Mouse (Mus musculus): ENCODE results near the gene Rnf167. TPM values are rescaled to one million over a fixed set of nuclear protein-coding genes. Genes with fewer than 3 reads are reported as not detected.

Rnf167 gene
- polyA plus RNA-seq, 1 experiment from 2014 or later, result 114 TPM

GRCm38 (mm10) chr11:70664741-70665140 is 17.7 kb downstream of the Rnf167 start:
- Histone ChIP-seq H3K4me2 (no peak overlapping the region), H3K9ac (ENCODE audit: low read depth, low read length) (no peak overlapping the region), H3K4me3 (ENCODE audit: low read depth, low read length) (no peak overlapping the region), H3K4me1 (replicated peaks; ENCODE audit: control insufficient read depth, insufficient read depth, low read length) (peaks cover 10% of the 10 kb centered on the region), H3K27me3 (replicated peaks; ENCODE audit: control insufficient read depth, insufficient read depth, low read length) (no peaks in the 10 kb centered on the region), H3K9me3 (ENCODE audit: control insufficient read depth, low read length) (no peaks in the 10 kb centered on the region), H3K27ac (ENCODE audit: low read depth, low read length) (no peak overlapping the region), H3K36me3 (ENCODE audit: control insufficient read depth, insufficient read depth, low read length) (peaks cover 28% of the 10 kb centered on the region)
- no peak for ATAC-seq (replicated peaks; ENCODE audit: low FRiP score)
- DNase-seq (ENCODE audit: low spot score), result no peak
- WGBS, result 89% methylated on average over 9 of the region's 9 CpGs

GRCm38 (mm10) chr11:70666687-70667086 is 19.7 kb downstream of the Rnf167 start:
- WGBS, result 95% methylated on average over 8 of the region's 8 CpGs
- H3K9ac ChIP-seq (ENCODE audit: low read depth, low read length), result no peak overlapping the region
- H3K9me3 ChIP-seq (ENCODE audit: control insufficient read depth, low read length), result no peaks in the 10 kb centered on the region
- no peaks in the 10 kb centered on the region for H3K27me3 ChIP-seq (replicated peaks; ENCODE audit: control insufficient read depth, insufficient read depth, low read length)
- peaks cover 28% of the 10 kb centered on the region for H3K36me3 ChIP-seq (ENCODE audit: control insufficient read depth, insufficient read depth, low read length)
- peaks cover 20% of the 10 kb centered on the region for H3K4me1 ChIP-seq (replicated peaks; ENCODE audit: control insufficient read depth, insufficient read depth, low read length)
- DNase-seq (ENCODE audit: low spot score), result no peak
- ATAC-seq (replicated peaks; ENCODE audit: low FRiP score), result no peak
- H3K4me2 ChIP-seq, result no peak overlapping the region
- no peak overlapping the region for H3K4me3 ChIP-seq (ENCODE audit: low read depth, low read length)
- no peak overlapping the region for H3K27ac ChIP-seq (ENCODE audit: low read depth, low read length)

- H3K27me3 ChIP-seq (replicated peaks; ENCODE audit: control insufficient read depth, insufficient read depth, low read length), result no peaks in the 10 kb centered on the region
- peaks cover 25% of the 10 kb centered on the region for H3K36me3 ChIP-seq (ENCODE audit: control insufficient read depth, insufficient read depth, low read length)
- DNase-seq (ENCODE audit: low spot score), result no peak
- peaks cover 22% of the 10 kb centered on the region for H3K4me1 ChIP-seq (replicated peaks; ENCODE audit: control insufficient read depth, insufficient read depth, low read length)
- ATAC-seq (replicated peaks; ENCODE audit: low FRiP score), result no peak
- H3K4me3 ChIP-seq (ENCODE audit: low read depth, low read length), result peak overlapping the region; percentile 66
- WGBS, result 65% methylated on average over 14 of the region's 14 CpGs
- H3K27ac ChIP-seq (ENCODE audit: low read depth, low read length), result peak overlapping the region; percentile 89
- H3K9me3 ChIP-seq (ENCODE audit: control insufficient read depth, low read length), result no peaks in the 10 kb centered on the region
- peak overlapping the region; percentile 72 for H3K9ac ChIP-seq (ENCODE audit: low read depth, low read length)
- H3K4me2 ChIP-seq, result peak overlapping the region; percentile 84
Observed at GRCm38 (mm10) chr11:70667271-70668150, 20.5 kb downstream of the Rnf167 start.

GRCm38 (mm10) chr11:70668335-70668770 is 21.3 kb downstream of the Rnf167 start:
- H3K9me3 ChIP-seq (ENCODE audit: control insufficient read depth, low read length), result no peaks in the 10 kb centered on the region
- H3K27me3 ChIP-seq (replicated peaks; ENCODE audit: control insufficient read depth, insufficient read depth, low read length), result no peaks in the 10 kb centered on the region
- peak; percentile 76 for DNase-seq (ENCODE audit: low spot score)
- H3K27ac ChIP-seq (ENCODE audit: low read depth, low read length), result peak overlapping the region; percentile 89
- ATAC-seq (replicated peaks; ENCODE audit: low FRiP score), result peak; percentile 60
- H3K36me3 ChIP-seq (ENCODE audit: control insufficient read depth, insufficient read depth, low read length), result peaks cover 21% of the 10 kb centered on the region
- H3K9ac ChIP-seq (ENCODE audit: low read depth, low read length), result peak overlapping the region; percentile 72
- H3K4me1 ChIP-seq (replicated peaks; ENCODE audit: control insufficient read depth, insufficient read depth, low read length), result peaks cover 22% of the 10 kb centered on the region
- H3K4me2 ChIP-seq, result peak overlapping the region; percentile 84
- 2% methylated on average over 15 of the region's 15 CpGs for WGBS
- peak overlapping the region; percentile 66 for H3K4me3 ChIP-seq (ENCODE audit: low read depth, low read length)

- Histone ChIP-seq H3K9me3 (ENCODE audit: control insufficient read depth, low read length) (no peaks in the 10 kb centered on the region), H3K4me2 (peak within 1 kb of the TSS; percentile 84), H3K36me3 (ENCODE audit: control insufficient read depth, insufficient read depth, low read length) (peaks cover 16% of the 10 kb centered on the region), H3K4me1 (replicated peaks; ENCODE audit: control insufficient read depth, insufficient read depth, low read length) (peaks cover 22% of the 10 kb centered on the region), H3K27ac (ENCODE audit: low read depth, low read length) (peak within 1 kb of the TSS; percentile 89), H3K4me3 (ENCODE audit: low read depth, low read length) (peak within 1 kb of the TSS; percentile 66), H3K9ac (ENCODE audit: low read depth, low read length) (peak within 1 kb of the TSS; percentile 77), H3K27me3 (replicated peaks; ENCODE audit: control insufficient read depth, insufficient read depth, low read length) (no peaks in the 10 kb centered on the region)
- ATAC-seq (replicated peaks; ENCODE audit: low FRiP score), result peak; percentile 94
- peak; percentile 95 for DNase-seq (ENCODE audit: low spot score)
- under 1% methylated on average over 44 of the region's 44 CpGs for WGBS
Observed at GRCm38 (mm10) chr11:70668771-70669505, 21.9 kb downstream of the Rnf167 start, which contains the start of gene Spag7. Gene Spag7, minus strand, starts transcription at chr11:70669416.

GRCm38 (mm10) chr11:70669582-70670345 is 22.7 kb downstream of the Rnf167 start:
- Histone ChIP-seq H3K27ac (ENCODE audit: low read depth, low read length) (peak overlapping the region; percentile 89), H3K9me3 (ENCODE audit: control insufficient read depth, low read length) (no peaks in the 10 kb centered on the region), H3K27me3 (replicated peaks; ENCODE audit: control insufficient read depth, insufficient read depth, low read length) (no peaks in the 10 kb centered on the region), H3K9ac (ENCODE audit: low read depth, low read length) (peak overlapping the region; percentile 77), H3K36me3 (ENCODE audit: control insufficient read depth, insufficient read depth, low read length) (peaks cover 12% of the 10 kb centered on the region; the same call in 1 of the 2 replicates), H3K4me1 (replicated peaks; ENCODE audit: control insufficient read depth, insufficient read depth, low read length) (peaks cover 22% of the 10 kb centered on the region), H3K4me3 (ENCODE audit: low read depth, low read length) (peak overlapping the region; percentile 66), H3K4me2 (peak overlapping the region; percentile 83)
- DNase-seq (ENCODE audit: low spot score) (peak; percentile 81), ATAC-seq (replicated peaks; ENCODE audit: low FRiP score) (peak; percentile 16; the same call in 1 of the 2 replicates)
- under 1% methylated on average over 31 of the region's 31 CpGs for WGBS

GRCm38 (mm10) chr11:70670483-70670882 is 23.4 kb downstream of the Rnf167 start:
- Histone ChIP-seq H3K27ac (ENCODE audit: low read depth, low read length) (peak overlapping the region; percentile 89), H3K36me3 (ENCODE audit: control insufficient read depth, insufficient read depth, low read length) (peaks cover 7% of the 10 kb centered on the region), H3K9me3 (ENCODE audit: control insufficient read depth, low read length) (no peaks in the 10 kb centered on the region), H3K9ac (ENCODE audit: low read depth, low read length) (peak overlapping the region; percentile 77), H3K4me1 (replicated peaks; ENCODE audit: control insufficient read depth, insufficient read depth, low read length) (peaks cover 22% of the 10 kb centered on the region), H3K4me3 (ENCODE audit: low read depth, low read length) (peak overlapping the region; percentile 66), H3K27me3 (replicated peaks; ENCODE audit: control insufficient read depth, insufficient read depth, low read length) (no peaks in the 10 kb centered on the region), H3K4me2 (peak overlapping the region; percentile 83)
- ATAC-seq (replicated peaks; ENCODE audit: low FRiP score) (no peak), DNase-seq (ENCODE audit: low spot score) (no peak)
- WGBS, result 56% methylated on average over 14 of the region's 14 CpGs

All from liver, embryonic 11.5 days (tissue).